Mouse (Mus musculus): ENCODE results near the gene Lpar1.

The Lpar1 gene

DNA sequence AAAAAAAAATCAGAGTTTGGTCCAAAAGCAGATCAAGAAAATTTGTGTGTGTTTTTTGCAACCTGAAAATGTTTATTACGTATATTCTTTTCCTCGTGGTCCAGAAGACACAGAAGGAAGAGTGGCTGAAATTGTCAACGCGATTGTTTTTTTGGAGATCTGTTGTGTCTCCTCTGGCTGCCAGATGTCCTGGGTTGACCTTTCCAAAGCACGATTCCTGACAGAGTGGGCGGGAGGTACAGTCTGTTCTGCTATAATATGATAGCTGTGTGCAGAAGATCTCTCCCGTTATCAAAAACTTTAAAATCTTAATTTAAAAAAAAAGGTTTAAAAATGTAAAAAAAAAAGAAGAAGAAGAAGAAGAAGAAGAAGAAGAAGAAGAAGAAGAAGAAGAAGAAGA, 105.9 kb downstream of the Lpar1 start:
- DNase-seq (ENCODE audit: low spot score), result no peak

GRCm38 (mm10) chr4:58445846-58446245, 107.9 kb downstream of the Lpar1 start:
- DNase-seq (ENCODE audit: low spot score), result no peak

DNA sequence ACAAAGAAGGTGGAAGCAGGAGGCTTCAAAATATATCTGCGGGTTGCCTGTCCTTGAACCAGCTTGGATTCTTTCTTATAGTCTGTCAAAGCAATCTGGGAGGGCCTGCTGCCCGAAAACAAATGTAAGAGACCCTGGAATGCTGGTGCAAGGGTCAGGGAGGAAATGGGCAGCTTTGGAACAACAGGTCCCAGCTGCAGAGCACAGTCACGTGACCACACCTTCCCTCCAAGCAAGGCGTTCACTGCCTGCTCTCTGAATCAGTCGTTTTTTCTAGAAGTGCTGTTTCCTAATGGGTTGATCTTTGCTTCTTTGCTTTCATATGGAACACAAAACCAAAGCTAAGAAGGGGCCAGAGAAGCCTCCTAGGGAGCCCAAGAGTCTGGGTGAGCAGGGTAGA, 111.4 kb downstream of the Lpar1 start:
- DNase-seq (ENCODE audit: low spot score), result no peak

- no peak for DNase-seq (ENCODE audit: low spot score)
Observed at GRCm38 (mm10) chr4:58438654-58439053, 115.0 kb downstream of the Lpar1 start.

DNA sequence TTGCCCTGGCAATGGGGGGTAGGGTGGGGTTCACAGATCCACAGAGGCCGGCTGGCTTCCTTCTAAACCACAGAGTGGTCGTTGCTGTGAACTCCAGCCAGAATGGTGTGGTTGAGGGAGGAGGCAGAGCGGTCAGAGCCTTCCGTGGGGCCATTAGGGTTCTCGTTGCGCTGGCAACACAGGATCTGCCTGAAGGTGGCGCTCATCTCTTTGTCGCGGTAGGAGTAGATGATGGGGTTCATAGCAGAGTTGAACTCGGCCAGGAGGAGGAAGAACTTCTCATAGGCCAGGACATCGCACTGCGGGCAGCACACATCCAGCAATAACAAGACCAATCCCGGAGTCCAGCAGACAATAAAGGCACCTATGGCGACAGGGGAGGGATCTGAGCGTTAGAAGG, 116.4 kb downstream of the Lpar1 start:
- no peak for DNase-seq (ENCODE audit: low spot score)

DNA sequence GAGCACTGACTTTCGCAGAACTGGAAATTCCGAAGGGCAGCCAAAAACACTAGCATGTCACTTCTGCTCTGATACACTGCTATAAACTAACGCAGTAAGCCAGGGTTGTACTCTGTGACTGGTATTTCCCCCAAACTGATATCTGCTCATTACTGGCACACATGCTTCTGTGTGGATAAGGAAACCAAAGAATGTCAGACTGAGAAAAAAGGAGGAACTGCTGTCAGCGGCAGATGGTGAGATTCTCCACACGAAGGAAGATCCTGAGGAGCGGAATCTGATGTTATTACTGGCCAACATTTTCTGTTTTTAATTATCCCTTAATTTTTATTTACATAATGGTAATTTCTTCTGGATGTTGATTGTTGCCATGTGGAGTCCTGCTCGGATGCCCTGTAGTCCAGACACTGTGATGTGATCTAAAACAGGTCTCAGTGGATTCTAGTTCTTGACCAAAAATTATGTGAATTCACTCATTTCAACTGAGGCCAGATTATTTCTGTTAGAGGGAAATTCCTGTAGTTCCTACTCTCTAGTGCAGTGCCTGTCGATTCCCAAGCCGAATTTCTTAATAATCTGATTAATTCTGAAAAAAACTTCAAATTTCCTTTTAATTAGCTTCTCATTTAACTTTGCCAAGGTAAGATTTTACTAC, 130.3 kb downstream of the Lpar1 start:
- no peak for DNase-seq (ENCODE audit: low spot score)

DNA sequence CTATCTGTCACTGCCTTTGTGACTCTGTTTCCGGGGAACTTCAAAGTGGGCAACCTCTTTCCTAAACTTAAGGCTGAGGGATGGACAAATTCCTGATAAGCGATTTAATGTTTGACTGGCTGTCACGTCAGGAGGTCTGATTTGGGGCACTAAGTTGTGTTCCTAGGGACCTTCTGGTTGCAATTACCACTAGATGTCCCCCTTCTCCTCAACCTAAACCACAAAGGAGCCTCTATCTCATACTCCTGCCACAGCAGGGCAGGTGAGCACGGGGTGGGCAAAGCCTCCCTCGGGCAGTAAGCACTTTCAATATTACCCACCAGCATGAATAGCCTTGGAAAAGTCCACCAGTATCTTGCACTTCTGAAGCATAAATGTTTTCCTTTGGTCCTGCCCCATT, 134.5 kb downstream of the Lpar1 start:
- DNase-seq (ENCODE audit: low spot score), result no peak

DNA sequence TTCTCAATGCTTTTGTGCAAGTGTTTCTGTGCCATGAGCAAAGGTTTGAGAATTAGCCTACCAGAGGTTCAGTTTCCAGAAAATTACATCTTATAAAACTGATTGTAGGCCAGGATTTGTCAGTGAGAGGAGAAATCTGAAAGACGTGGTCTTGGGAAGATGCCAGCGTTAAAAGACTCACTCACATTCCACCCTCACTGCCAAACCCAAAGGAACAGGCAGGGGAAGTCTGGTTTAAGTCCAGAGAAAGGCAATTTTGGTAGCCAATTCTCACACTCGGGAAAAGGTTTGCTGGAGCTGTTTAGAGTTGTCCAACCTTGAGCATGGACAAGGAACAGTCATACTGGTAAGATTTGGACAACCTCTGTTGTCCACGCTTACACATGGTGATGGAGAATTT, 136.4 kb downstream of the Lpar1 start:
- DNase-seq (ENCODE audit: low spot score), result no peak

DNA sequence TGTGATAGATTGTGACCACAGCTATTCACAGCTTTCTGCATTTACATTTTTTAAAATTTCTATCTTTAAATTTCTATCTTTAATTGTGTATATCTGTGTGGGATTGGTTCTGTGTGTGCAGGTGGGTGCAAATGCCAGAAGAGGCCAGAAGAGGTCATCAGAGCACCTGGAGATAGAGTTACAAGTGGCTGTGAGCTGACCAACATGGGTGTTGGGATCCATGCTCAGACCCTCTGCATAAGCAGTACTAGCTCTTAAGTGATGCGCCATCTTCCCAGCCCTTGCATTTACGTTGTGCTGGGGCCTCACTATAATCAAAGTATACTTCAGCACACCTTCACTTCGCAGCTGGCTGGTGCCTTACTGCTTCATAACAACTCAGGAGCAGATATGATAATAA, 138.2 kb downstream of the Lpar1 start:
- DNase-seq (ENCODE audit: low spot score), result no peak

DNA sequence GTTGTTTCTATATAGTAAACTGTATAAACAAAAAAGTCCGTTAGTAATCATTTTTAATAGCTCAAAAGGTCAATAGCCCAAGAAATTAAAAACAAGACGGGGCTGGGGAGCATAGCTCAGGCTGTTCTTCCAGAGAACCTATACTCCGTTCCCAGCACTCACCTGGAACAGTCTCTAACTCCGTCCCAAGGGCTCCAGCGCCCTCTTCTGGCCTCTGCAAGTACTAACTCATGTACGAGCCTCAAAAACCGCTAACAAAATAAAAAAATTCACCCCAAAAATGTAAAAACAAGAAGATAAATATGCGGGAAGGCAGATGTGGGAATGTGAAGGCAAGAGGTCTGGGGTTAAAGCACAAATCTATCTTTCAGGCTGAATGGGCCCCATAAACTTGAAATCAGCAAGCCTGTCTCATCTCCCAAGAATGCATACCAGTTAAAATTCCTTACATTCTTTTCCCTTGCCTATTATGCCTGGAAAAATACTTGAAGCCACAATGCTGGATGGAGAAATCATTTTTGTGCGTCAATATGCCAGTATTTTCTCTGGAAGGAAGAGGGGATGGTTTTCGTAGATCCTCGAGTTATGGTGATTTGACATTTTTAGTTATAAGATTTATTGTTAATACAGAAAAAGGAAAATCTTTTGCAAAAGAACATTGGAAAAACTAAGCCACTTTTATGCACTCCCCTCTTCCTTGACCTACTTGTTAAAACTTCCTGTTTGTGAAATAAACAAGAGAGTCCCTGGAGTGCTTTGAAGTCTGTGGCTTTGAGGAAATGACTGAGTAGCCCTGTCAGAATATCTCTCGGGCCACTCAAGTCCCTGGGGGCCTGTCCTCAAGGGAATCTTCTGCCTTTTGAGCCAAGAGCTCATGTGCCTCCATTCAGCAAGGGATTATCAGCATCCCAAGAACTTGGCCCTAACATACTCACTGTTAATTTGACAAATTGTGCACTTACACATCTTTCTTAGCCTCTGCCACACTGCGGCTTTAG, 140.2 kb downstream of the Lpar1 start:
- no peak for DNase-seq (ENCODE audit: low spot score)

DNA sequence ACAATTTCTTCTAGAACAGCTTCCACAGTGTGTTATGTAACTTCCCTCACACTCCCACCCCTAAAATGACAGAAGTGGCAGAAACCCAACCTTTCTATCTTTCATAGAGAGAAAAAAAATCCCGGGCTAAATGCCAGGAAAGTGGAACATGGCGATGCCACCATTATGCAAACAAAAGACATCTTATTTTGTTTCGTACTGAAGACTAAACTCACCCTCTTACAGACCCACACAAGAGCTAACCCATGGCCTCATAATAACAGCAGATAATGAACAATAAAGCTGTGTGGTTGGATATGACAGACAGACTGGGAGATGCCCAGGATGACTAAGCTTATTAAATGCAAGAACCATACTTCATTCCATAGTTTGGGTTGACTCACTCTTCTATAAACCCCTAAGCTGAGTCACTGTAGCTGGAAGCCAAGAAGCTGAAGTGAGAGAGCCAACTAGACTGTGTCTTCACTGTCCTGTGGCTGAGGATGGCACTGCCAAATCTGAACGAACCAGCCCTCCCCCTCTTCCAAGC, 151.7 kb downstream of the Lpar1 start:
- peak; percentile 24 for DNase-seq (ENCODE audit: low spot score)

DNA sequence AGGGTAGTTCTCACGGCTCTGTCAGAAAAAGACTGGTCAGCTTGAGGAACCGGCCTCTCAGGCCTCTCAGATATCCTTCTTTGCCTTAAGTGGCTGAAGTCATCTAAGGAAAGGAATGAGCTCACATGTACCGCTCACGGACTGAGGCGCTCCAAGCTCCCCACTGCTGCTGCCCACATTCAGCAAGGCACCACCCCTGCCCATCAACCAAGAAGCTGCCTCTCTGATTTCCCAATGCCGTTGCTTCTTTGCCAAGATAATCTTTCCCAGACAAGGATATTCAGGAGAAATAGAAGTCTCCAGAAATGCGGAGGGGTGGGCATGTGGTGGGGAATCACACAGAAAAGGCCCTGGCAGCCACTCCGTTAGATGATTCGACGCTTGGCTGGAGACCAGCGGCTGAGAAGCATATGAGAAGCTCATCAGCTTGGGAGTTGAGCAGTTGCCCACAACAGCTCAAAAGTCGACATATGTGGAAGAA, 152.8 kb downstream of the Lpar1 start:
- peak; percentile 61 for DNase-seq (ENCODE audit: low spot score)
